Mouse (Mus musculus): ENCODE measurements around the gene Nudt1. TPM values are rescaled to one million over a fixed set of nuclear protein-coding genes. Genes with fewer than 3 reads are reported as not detected.

Gene Nudt1
- polyA plus RNA-seq, 1 experiment = 39.4 TPM

DNA sequence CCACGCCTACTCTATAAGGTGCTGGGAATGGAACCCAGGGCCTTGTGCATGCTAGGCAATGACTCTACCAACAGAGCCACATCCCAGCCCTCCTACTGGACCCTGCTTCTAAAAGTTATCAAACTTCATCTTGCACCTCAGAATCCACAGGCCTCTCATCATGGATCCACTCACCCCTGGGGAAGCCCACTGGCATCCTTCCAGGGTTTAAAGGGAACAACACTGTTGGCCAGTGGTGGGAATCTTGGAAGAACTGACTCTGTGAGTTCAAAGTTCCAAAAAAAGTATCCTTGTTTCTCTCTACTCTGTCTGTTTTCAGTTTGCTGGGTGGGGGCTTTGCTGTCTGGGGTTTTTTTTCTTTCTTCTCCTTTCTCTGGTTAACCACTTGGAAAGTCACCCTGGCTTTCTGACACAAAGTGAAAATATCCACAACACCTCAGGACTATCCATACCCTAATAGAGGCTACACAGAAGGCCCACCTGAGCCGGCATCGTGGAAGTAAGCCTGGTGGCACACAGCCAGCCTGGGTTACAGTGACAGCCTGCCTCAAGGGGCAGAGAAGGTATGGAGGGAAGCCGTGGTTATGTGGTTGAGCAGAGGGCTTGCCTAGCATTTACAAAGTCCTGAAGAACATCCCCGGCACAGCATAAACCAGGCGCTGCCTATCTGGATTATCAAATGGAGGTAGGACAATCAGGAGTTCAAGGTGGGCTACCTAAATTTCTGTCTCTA lies 56.8 kb downstream of the Nudt1 start:
- Histone ChIP-seq H3K4me3 (ENCODE audit: low read depth, low read length) (no peak overlapping the region), H3K9me3 (replicated peaks; ENCODE audit: control insufficient read depth, insufficient read depth, low read length, poor library complexity, severe bottlenecking) (no peaks in the 10 kb centered on the region), H3K36me3 (ENCODE audit: control insufficient read depth, insufficient read depth, low read length, poor library complexity, severe bottlenecking) (no peaks in the 10 kb centered on the region), H3K27ac (ENCODE audit: insufficient read depth, low read length) (no peak overlapping the region), H3K9ac (ENCODE audit: low read depth, poor library complexity, severe bottlenecking) (no peak overlapping the region), H3K27me3 (ENCODE audit: control insufficient read depth, insufficient read depth, low read length, poor library complexity, severe bottlenecking) (no peaks in the 10 kb centered on the region), H3K4me1 (ENCODE audit: control insufficient read depth, insufficient read depth, low read length) (peaks cover 1% of the 10 kb centered on the region)
- no peak for TF ChIP-seq POLR2A (IDR thresholded peaks at IDR 0.05; ENCODE audit: insufficient read depth, low read length)
- no peak for TF ChIP-seq CTCF (IDR thresholded peaks at IDR 0.05; ENCODE audit: low read depth, low read length)

DNA sequence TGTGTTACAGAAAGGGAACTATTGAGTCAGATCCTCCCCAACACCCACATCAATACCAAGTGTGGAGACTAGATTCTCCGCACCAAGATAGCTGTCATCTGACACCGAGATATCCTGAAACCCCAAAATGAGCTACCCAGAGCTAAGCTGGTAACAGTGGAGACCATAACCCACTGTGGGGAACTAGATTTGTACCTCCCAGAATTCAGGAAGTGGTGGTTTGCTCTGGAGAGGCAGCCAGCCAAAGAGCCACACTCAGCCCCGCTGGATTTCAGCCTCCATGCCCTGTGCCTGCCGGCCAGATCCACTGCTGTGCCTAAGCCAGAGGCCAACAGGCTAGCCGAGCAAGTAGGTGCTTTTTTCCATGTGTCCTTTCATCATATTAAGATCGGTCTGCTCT lies 57.8 kb downstream of the Nudt1 start:
- Histone ChIP-seq H3K27me3 (ENCODE audit: control insufficient read depth, insufficient read depth, low read length, poor library complexity, severe bottlenecking) (no peaks in the 10 kb centered on the region), H3K4me1 (ENCODE audit: control insufficient read depth, insufficient read depth, low read length) (peaks cover 1% of the 10 kb centered on the region), H3K4me3 (ENCODE audit: low read depth, low read length) (no peak overlapping the region), H3K27ac (ENCODE audit: insufficient read depth, low read length) (no peak overlapping the region), H3K9ac (ENCODE audit: low read depth, poor library complexity, severe bottlenecking) (no peak overlapping the region), H3K9me3 (replicated peaks; ENCODE audit: control insufficient read depth, insufficient read depth, low read length, poor library complexity, severe bottlenecking) (no peaks in the 10 kb centered on the region), H3K36me3 (ENCODE audit: control insufficient read depth, insufficient read depth, low read length, poor library complexity, severe bottlenecking) (no peaks in the 10 kb centered on the region)
- TF ChIP-seq EP300 (IDR thresholded peaks at IDR 0.05; ENCODE audit: insufficient read depth, low read depth, low read length) (no peak), POLR2A (IDR thresholded peaks at IDR 0.05; ENCODE audit: insufficient read depth, low read length) (no peak), CTCF (IDR thresholded peaks at IDR 0.05; ENCODE audit: low read depth, low read length) (no peak)

DNA sequence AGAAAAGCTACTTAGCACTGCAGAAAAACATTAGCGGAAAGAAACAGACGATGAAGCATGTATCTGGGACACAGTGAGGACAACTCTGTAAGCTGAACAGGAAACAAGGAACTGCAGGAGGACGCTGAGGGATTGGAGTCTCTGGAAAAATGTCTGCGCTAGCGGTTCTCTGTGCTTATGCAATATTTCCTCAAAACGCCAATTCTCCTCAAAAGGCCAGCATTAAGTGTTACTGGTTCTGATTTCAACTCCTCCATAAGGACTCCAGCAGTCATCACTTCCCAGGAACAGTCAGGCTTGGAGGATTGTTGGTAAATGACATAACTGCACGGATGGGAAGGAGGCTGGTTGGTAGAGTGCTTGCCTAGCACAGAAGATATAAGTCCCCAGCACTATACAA lies 59.7 kb downstream of the Nudt1 start:
- no peaks in the 10 kb centered on the region for H3K27me3 ChIP-seq (ENCODE audit: control insufficient read depth, insufficient read depth, low read length, poor library complexity, severe bottlenecking)

DNA sequence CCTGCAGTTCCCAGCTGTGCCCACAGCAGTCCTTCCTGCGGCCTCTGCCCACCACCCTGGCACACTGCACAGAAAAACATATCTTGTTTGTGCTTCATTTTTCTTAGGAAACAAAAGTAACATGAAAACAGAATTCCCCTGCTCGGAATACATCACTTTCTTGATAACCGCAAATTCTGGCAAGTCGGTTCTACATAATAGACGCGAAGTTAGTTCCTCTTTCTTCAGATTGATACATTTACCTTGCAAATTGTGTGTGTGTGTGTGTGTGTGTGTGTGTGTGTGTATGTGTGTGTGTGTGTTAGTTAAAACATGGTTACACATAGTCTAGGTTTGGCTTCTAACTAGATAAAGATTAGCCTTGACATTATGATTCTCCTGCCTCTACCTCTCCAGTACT lies 61.2 kb downstream of the Nudt1 start:
- Histone ChIP-seq H3K9ac (ENCODE audit: low read depth, poor library complexity, severe bottlenecking) (no peak overlapping the region), H3K4me3 (ENCODE audit: low read depth, low read length) (no peak overlapping the region), H3K27ac (ENCODE audit: insufficient read depth, low read length) (no peak overlapping the region), H3K27me3 (ENCODE audit: control insufficient read depth, insufficient read depth, low read length, poor library complexity, severe bottlenecking) (no peaks in the 10 kb centered on the region), H3K9me3 (replicated peaks; ENCODE audit: control insufficient read depth, insufficient read depth, low read length, poor library complexity, severe bottlenecking) (no peaks in the 10 kb centered on the region), H3K36me3 (ENCODE audit: control insufficient read depth, insufficient read depth, low read length, poor library complexity, severe bottlenecking) (no peaks in the 10 kb centered on the region), H3K4me1 (ENCODE audit: control insufficient read depth, insufficient read depth, low read length) (peaks cover 1% of the 10 kb centered on the region)
- TF ChIP-seq EP300 (IDR thresholded peaks at IDR 0.05; ENCODE audit: insufficient read depth, low read depth, low read length) (no peak), POLR2A (IDR thresholded peaks at IDR 0.05; ENCODE audit: insufficient read depth, low read length) (no peak)

More for the DNA sequence above, 59.7 kb downstream of the Nudt1 start:
- Histone ChIP-seq H3K27ac (ENCODE audit: insufficient read depth, low read length) (no peak overlapping the region), H3K9me3 (replicated peaks; ENCODE audit: control insufficient read depth, insufficient read depth, low read length, poor library complexity, severe bottlenecking) (no peaks in the 10 kb centered on the region), H3K9ac (ENCODE audit: low read depth, poor library complexity, severe bottlenecking) (no peak overlapping the region), H3K4me3 (ENCODE audit: low read depth, low read length) (no peak overlapping the region), H3K4me1 (ENCODE audit: control insufficient read depth, insufficient read depth, low read length) (peaks cover 1% of the 10 kb centered on the region), H3K36me3 (ENCODE audit: control insufficient read depth, insufficient read depth, low read length, poor library complexity, severe bottlenecking) (no peaks in the 10 kb centered on the region)
- TF ChIP-seq EP300 (IDR thresholded peaks at IDR 0.05; ENCODE audit: insufficient read depth, low read depth, low read length) (no peak), CTCF (IDR thresholded peaks at IDR 0.05; ENCODE audit: low read depth, low read length) (no peak), POLR2A (IDR thresholded peaks at IDR 0.05; ENCODE audit: insufficient read depth, low read length) (no peak)

- no peaks in the 10 kb centered on the region for H3K9me3 ChIP-seq (replicated peaks; ENCODE audit: control insufficient read depth, insufficient read depth, low read length, poor library complexity, severe bottlenecking)
- H3K27ac ChIP-seq (ENCODE audit: insufficient read depth, low read length) = no peak overlapping the region
- H3K9ac ChIP-seq (ENCODE audit: low read depth, poor library complexity, severe bottlenecking) = no peak overlapping the region
- no peaks in the 10 kb centered on the region for H3K36me3 ChIP-seq (ENCODE audit: control insufficient read depth, insufficient read depth, low read length, poor library complexity, severe bottlenecking)
- TF ChIP-seq EP300 (IDR thresholded peaks at IDR 0.05; ENCODE audit: insufficient read depth, low read depth, low read length) = no peak
- no peak for TF ChIP-seq CTCF (IDR thresholded peaks at IDR 0.05; ENCODE audit: low read depth, low read length)
- H3K27me3 ChIP-seq (ENCODE audit: control insufficient read depth, insufficient read depth, low read length, poor library complexity, severe bottlenecking) = no peaks in the 10 kb centered on the region
- H3K4me1 ChIP-seq (ENCODE audit: control insufficient read depth, insufficient read depth, low read length) = peaks cover 1% of the 10 kb centered on the region
- no peak overlapping the region for H3K4me3 ChIP-seq (ENCODE audit: low read depth, low read length)
Observed at GRCm38 (mm10) chr5:140383559-140383958, 62.1 kb downstream of the Nudt1 start.

- no peak overlapping the region for H3K27ac ChIP-seq (ENCODE audit: insufficient read depth, low read length)
- H3K4me1 ChIP-seq (ENCODE audit: control insufficient read depth, insufficient read depth, low read length) = no peaks in the 10 kb centered on the region
- no peak overlapping the region for H3K4me3 ChIP-seq (ENCODE audit: low read depth, low read length)
- H3K27me3 ChIP-seq (ENCODE audit: control insufficient read depth, insufficient read depth, low read length, poor library complexity, severe bottlenecking) = no peaks in the 10 kb centered on the region
- no peaks in the 10 kb centered on the region for H3K9me3 ChIP-seq (replicated peaks; ENCODE audit: control insufficient read depth, insufficient read depth, low read length, poor library complexity, severe bottlenecking)
- TF ChIP-seq POLR2A (IDR thresholded peaks at IDR 0.05; ENCODE audit: insufficient read depth, low read length) (no peak), EP300 (IDR thresholded peaks at IDR 0.05; ENCODE audit: insufficient read depth, low read depth, low read length) (no peak)
- H3K9ac ChIP-seq (ENCODE audit: low read depth, poor library complexity, severe bottlenecking) = no peak overlapping the region
- no peaks in the 10 kb centered on the region for H3K36me3 ChIP-seq (ENCODE audit: control insufficient read depth, insufficient read depth, low read length, poor library complexity, severe bottlenecking)
Observed at GRCm38 (mm10) chr5:140384462-140384861, 63.0 kb downstream of the Nudt1 start.

All from ES-Bruce4 (cell line).